Mouse (Mus musculus): ENCODE data around the gene Arel1. TPM values are rescaled to one million over a fixed set of nuclear protein-coding genes. Genes with fewer than 3 reads are reported as not detected.

Arel1 gene
- total RNA-seq, 2 experiments from 2014 or later, result 99.4 to 107 TPM

DNA sequence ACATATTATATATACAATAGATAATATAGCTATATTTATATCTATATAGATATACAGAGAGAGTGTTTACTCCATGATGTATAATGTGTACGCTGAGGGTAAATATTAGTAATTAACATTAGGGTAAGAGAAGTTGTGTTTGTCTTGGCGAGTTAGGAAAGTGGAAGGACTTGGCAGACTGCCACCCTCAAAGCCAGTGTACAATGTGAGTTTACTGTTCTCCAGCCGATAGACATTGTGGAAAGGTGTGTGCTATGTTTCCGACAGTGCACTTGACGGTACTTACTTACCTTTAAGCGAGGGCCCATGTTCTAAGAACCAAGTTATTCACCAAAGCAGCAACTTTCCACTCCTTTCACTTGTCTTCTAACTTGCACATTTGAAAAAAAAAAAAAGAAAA, 19.9 kb downstream of the Arel1 start:
- DNase-seq (ENCODE audit: low spot score in 2 of 2), result no peak

DNA sequence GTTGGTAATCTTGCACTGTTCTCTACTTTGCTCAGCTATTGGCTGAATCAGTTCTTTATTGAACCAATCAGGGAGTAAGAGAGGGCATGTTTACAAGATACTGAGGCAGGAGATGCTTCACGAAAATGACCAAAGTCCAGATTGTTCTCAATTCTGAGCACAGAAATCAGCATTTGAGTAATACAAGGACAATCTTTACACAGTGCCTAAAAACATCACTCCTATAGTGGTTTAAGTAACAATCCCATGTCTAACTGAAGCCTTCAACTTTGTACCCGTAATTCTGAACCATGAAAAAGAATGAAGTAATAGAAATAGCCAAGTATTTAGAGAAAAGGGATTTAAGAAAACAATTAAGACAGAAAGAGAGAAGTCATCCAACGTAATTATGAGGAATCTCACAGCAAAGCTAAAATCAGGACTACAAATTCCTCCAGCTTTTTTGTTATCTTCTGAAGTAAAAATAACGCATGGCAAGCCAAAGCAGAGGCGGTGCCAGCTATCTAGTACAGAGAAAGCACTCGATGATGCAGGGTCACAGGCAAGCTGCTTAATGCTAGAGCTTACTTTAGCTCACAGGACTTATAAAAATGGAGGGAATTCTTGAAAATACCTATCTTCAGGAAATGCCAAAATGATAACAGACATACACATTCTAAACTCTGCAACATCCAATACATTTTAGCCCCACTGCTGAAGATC, 22.0 kb downstream of the Arel1 start:
- DNase-seq (ENCODE audit: low spot score in 2 of 2), result no peak

DNA sequence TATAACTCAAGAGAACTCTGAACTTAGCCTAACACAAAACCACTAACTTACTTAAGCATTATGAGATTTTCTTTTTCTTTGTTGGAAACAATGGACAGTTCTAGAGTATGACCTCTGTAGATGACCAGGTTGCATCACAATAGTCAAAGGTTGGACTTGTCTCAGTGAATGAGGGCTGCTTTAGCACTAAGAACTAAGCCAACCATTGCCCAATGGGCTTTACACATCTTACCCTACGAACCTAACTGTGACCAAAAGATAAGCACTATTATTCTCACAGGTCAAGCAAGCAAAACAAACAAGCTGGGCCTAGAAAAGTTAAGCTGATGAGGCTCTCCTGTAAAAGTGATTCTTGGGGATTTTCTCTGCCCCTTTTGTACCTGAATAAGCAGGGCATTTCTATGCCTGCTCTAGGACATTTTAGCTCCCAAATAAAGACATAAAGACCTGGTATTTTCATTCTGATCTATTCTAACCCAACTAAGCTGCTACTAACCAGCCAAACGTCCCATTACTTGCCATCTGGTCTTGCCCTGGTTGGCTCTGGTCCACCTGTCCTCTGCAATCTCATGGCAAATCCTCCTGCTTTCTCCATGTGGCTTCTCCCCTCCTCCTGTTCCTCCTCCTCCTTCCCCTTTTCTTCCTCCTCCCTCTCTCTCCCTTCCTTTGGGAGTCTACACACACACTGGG, 22.7 kb downstream of the Arel1 start:
- DNase-seq (ENCODE audit: low spot score in 2 of 2), result no peak

DNA sequence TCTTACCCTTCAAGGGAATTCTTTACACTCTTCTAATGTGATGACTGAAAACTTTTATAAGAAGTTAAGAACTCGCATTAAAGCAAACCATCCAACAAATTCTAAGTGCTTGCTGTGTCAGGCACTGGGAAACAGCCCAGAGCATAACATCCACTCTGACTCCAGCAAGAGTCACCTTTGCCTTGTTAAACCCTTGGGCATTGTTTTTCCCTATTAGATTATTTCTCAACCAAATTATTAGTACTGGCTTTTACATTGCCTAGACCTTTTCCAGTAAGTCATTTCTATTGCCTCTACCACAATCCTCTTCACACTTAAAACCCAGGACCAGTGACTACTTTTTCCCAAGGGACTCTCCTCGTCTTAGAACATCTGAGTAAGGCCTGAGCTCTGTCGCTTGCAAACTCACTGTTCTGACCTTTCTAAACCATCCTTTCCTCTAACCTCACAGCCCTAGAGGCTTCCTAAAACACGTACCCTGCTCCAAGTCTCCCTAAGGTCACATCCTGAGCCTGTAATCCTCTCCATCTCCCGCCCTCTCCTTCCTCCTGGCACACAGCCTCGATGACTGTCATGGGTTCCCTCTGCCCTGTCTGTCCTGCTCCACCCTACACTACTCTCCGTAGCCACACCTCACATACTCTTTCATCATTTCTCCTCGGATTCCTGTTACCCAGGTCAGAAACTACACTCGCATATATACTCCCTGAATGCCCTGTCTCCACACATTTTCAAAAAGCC, 25.7 kb downstream of the Arel1 start:
- DNase-seq (ENCODE audit: low spot score in 2 of 2), result no peak

DNA sequence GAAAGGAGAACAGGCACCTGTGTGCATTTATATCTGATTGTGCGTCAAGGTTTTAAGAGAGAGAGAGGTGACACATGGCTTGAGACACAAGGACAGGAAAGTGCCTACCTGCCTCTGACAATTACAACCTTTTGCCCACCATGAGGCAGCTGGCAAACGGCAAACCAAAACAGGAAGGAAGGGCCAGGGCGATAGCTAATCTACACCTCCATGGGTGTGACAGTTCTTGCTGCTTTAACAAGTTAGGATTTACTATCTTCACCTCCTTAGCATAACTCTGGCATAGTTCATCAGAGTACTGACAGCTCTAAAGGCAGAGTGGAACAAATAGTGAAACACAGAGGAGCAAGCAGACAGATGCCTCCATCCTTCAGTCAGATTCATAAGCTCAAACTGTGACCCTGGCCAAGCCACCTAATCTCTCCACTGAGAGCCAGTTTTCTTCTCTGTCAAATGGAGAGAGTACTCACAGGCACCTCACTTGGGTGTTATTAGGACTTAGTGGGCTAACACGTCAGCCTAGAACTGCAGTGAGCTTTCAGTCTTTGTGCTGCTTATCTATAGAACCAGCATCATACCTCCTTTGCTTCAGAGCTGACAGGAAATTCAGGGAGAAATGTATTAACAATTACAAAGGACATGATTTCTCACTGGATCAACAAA, 26.4 kb downstream of the Arel1 start:
- DNase-seq (ENCODE audit: low spot score in 2 of 2), result no peak

DNA sequence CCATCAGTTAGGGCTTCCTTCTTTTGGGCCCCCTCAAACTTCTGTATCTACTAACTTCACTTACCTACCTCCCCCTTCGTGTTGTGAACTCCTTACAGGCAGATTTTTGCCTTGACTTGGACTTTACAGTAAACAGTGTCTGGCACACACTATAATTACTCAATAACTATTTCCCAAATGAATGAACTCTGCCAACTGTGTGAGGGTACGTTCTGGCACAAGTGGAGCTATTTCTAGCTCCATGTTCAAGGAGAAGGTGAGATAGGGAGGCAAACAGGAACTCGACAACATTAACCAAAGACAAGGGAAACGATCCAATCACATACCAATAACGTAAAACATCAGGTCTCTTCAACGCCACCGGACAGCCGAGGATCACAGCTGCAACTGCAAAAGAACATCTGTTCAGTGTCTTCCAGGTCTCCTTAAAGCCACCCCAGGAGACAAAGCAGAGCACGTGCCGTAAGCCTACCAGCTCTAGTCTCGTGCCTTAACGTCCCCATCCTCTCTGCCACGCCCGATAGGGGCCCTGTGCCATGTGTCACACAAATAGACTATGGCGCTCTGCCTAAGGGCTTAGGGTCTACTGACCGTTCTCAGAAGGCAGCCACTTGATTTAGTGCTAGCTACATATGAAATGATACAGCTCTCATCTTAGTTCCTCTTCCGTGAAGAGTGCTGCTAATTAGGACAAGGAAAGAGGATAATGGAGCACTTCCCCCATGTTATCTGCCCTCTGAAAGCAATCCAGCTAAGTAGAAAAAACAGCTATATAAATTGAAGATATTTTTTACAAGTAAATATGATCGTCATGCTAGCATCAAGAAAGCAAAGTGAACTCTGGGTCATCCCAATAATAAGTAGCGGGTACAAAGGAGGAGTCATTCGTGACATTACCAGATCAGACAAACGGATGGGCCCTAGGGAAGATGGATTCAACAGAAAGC, 27.4 kb downstream of the Arel1 start:
- DNase-seq (ENCODE audit: low spot score in 2 of 2), result no peak

DNA sequence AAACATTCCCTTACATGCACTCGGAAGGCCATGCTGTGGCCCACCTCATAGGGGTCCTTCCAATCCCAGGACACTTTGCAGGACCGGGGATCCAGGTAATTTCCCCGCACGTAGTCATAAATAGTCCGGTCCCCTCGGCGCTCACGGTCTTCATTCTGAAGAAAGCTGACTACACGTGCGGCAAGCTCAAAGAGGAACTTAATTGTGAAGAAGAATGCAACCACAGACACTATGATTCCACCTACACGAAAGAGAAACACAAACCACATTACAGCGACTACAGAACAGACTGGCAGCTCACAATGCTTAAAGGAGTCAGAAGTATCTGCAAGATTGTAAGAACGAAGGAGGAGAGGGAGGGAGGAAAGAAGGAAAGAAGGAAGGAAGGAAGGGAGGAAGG, 29.0 kb downstream of the Arel1 start:
- no peak for DNase-seq (ENCODE audit: low spot score in 2 of 2)

DNA sequence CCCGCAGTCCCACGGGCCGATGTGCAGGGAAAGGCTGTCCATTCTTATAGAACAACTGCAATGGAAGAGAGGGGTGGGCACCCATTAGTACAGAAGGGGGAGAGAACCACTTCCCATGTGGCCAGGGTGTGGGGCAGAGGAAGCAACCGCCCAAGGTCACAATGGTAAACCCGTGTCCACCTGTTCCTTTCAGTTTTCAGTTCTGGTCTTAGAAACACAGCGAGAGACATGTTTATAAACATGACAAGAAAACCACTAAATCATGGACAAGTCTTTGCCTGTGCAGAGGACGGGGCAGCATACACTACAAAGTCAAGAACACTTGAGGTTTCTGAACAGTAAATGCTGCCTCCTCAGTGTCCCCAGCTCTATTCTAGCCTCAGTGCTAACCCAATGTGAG, 30.4 kb downstream of the Arel1 start:
- no peak for DNase-seq (ENCODE audit: low spot score in 2 of 2)

DNA sequence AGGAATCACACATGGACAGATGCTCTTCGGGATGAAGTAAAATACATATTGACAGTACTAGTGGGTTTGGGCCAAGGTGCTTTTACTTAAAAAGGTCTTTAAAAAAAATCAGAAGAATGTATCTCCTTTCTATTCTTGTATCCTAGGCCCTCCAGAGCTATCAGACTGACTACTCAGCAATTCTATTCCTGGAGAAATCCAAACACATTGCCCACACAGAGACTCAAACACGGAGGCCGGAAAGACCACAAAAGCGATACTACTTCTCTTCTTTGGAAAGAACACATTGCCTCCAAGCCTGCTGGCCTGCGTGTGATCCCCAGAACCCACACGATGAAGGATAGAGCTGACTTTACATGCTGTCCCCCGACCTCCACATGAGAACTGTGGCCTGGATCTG, 31.6 kb downstream of the Arel1 start:
- no peak for DNase-seq (ENCODE audit: low spot score in 2 of 2)

DNA sequence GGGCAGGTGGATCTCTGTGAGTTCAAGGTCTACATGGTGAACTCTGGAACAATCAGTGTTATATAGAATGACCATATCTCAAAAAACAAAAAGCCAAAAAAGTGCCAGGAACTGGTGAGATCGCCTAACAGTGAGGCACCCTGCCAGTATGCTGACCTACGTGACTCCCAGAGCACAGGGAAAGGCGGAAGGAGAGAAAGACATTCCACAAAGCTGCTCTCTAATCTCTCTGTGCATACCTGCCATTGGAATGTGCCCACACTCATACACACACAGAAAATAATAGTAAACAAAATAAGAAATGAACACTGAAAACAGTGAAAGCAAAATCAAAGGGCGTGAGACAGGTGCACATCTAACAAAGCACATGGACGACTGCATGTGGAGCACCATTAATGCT, 35.4 kb downstream of the Arel1 start:
- no peak for DNase-seq (ENCODE audit: low spot score in 2 of 2)

DNA sequence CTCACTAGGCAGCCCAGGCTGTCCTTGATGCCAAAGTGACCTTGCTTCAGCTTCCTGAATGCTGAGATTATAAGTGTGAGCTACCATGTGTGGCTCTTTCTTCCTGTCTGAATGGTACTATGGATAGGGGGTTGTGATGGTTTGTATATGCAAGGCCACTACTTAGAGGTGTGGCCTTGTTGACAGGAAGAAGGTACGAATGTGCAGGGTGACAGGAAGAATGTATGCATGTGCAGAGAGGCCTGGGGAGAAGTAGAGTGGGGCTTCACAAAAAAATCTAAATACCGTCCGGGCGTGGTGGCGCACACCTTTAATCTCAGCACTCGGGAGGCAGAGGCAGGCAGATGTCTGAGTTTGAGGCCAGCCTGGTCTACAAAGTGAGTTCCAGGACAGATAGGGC, 38.5 kb downstream of the Arel1 start:
- DNase-seq (ENCODE audit: low spot score in 2 of 2), result no peak

DNA sequence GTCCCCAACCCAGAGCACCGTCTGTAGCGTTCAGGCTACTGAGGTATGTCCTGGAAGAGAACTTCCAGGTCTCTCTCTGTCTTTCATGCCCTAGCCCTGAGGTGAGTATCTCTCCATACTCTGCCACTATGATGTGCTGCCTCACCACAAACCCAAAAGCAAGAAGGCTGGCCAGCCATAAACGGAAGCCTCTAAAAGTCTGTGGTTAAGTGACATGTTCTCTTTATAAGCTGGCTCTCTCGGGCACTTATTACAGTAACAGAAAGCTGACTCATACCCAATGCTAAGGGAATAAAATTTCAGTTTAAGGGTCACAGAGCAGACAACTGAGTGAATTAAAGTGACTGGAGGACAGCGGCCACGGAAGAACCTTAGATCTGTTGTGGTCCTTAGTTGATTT, 44.2 kb downstream of the Arel1 start:
- DNase-seq (ENCODE audit: low spot score in 2 of 2), result no peak

DNA sequence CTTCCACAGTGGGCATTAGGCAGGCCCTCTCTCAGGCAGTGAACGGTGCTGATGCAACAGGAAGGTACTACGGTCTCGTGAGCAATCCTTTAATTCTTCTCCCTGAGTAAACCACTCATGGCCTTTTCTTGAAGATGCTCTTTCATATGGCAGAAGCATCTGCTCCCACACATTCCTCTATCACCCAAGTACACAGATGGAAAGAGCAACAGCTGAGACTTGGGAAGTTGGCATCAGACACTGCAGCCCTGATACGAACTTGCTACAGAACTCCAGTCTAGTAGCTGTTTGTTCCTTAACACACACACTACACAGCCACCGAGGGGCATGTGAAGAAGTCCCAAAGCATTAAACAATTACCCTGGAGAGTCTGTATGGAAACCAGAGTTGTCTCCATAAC, 46.4 kb downstream of the Arel1 start:
- DNase-seq (ENCODE audit: low spot score in 2 of 2), result peak in 1 of 2 experiments; percentile 32

DNA sequence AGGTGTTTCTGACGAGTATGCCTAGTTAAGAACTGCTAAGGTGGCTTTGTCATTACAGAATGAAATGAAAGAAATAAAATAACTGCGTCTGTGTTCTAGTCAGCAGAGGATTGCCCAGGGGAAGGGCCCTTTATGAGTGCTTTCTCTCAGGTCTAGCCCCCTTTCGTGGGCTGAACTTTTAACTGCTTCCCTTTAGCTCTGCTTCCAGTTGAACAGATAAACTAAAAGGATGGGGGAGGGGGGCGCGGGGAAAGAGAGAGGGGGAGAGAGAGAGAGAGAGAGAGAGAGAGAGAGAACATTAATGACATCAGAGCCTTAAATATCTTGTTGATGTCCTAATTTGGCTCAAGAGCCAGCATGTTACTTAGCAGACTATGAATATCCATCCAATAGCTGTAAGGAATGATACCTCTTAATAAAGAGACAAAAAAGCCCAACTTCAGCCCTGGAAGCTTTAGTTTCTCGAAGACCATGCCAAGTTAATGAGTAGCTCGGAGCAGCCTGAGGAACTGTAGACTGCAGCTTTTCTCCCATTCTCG, 48.8 kb downstream of the Arel1 start:
- DNase-seq (ENCODE audit: low spot score in 2 of 2), result no peak

DNA sequence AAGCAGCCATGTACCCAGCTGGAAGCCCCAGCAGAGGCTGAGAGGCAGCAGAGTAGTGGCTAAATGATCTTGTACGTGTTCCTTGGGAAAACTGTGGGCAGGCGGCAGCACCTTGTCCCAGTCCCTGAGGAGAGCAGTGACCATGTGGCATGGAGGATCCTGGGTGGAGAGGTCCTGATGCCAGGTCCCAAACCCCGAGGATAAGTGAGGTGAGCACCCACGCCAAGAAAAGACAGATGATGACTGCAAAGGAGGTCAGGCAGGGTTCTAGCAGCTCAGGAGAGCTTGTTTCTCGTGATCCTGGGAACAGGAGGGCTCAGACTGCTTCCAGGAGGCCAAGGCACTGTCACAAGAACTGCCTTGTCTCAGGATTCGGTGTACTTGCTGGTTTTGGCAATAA, 51.9 kb downstream of the Arel1 start:
- no peak for DNase-seq (ENCODE audit: low spot score in 2 of 2)

DNA sequence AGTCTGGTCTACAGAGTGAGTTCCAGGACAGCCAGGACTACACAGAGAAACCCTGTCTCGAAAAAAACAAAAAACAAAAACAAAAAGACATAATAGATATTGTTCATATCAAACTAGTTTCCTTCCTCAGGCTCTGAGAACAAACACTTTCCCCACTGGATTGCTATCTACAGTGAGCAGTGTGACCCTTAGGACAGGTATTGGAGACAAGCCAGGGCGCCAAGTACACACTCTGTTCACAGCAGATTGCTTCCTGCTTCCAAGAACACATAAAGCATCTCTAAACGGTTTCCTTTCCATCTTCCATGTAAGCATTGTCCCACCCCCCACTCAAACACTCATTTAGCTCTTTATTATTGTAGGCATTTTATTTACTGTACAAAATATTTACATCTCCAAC, 52.9 kb downstream of the Arel1 start:
- no peak for DNase-seq (ENCODE audit: low spot score in 2 of 2)

DNA sequence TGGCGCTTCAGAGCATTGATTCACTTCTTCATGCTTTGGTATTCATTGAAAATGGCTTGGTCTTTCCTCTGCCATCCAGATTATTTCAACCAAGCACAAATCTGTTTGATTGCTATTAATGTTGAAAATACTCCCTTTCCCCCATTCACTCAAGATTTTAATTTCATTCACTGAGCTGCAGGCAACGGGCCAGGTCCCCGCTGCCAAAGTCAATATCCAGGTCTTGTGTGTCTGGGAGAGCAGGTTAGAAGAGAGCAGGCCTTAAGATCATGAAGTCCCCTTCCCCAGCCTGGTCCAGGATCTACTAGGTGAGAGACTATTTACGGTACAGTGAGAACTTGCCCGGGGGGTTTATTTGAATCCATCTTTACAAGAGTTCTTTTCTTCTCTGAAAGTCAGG, 55.7 kb downstream of the Arel1 start:
- DNase-seq (ENCODE audit: low spot score in 2 of 2), result no peak

DNA sequence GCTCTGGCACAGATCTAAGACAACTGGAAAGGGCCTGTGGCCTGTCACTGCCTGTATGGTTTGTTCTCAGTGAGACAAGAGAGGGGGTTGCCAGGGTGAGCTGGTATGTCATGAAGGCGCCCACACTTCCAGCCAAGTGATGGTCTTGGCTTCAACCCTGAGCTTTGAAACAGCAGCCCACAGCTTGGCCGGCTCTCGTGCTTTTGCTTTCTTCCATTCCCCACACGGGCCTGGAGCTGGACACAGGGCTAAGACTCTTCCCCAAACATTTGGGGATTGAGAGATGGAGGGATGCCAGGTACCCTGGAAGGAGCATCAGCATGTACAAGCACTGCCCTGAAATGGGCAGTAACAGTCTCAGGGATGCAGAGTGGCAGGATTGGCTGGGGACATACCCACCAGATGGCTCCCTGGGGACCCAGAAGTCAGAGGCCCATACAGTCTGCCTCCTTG, 58.0 kb downstream of the Arel1 start:
- DNase-seq (ENCODE audit: low spot score in 2 of 2), result peak in 1 of 2 experiments; percentile 24

DNA sequence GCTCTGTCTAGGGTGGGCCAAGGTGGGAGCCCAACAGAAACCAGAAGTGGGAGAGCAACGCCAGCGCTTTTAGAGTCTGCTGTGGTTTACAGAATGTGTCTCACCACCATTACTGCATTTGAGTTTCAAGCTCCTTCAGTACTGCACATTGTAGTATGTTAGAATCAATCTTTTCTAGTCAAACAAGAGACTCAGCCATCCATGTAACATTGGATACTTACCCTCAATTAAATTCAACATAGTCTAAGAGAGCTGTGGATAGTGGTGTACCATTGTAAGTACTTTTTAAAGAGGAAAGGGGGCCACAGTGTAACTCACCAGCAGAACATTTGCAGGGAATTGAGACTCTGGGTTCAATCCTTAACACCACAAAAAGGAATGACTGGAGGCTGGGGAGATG, 59.1 kb downstream of the Arel1 start:
- no peak for DNase-seq (ENCODE audit: low spot score in 2 of 2)

DNA sequence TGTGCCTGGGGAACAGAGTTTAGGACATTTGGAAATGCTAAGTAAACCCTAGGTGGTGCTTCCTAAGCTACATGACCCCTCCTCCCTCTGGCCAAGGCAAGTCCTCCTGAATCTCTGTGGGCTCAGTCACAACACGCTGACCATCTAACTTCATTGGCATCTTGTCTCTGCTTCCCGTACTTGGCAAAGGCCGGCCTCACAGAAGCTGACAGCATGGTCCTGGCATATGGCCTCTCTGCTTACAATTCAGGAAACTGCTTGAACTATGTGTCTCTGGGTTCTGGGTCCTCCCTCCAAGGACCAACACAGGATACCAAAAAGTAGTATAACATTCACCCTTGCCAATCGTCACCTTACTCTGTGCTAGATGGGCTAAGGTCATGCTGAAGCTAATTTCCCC, 60.6 kb downstream of the Arel1 start:
- no peak for DNase-seq (ENCODE audit: low spot score in 2 of 2)

Measured in layer of hippocampus, postnatal 14 days (tissue).